Mouse (Mus musculus): ENCODE measurements around the gene Loxl1. TPM values are rescaled to one million over a fixed set of nuclear protein-coding genes. Genes with fewer than 3 reads are reported as not detected.

Loxl1 gene
- polyA plus RNA-seq (2021; fragmentation: Nextera tagmentation): 0.44 and 1.2 TPM in 2 replicates
- long read RNA-seq, experiment 1, partial matches to known transcripts: 1 of 4 reads
- long read RNA-seq, experiment 1, other reads (novel, unspliced or antisense): 0 of 4 reads
- long read RNA-seq, experiment 2, partial matches to known transcripts: 0 of 1 reads
- long read RNA-seq, experiment 2, other reads (novel, unspliced or antisense): 0 of 1 reads

GRCm38 (mm10) chr9:58312944-58313359, at the start of gene Loxl1:
Loxl1 (minus strand) TSS chr9:58313186.

GRCm38 (mm10) chr9:58253033-58253804, 59.8 kb downstream of the Loxl1 start, which contains the start of gene Stoml1:
Stoml1 (plus strand) TSS chr9:58253164.

GRCm38 (mm10) chr9:58249592-58250192, 63.3 kb downstream of the Loxl1 start, which contains the start of gene Pml:
Pml (minus strand) TSS chr9:58249786.

Other genes starting within 250 kb of the Loxl1 start
- gene Stra6, start 249.4 kb downstream of the Loxl1 start, polyA plus RNA-seq (2021; fragmentation: Nextera tagmentation): 2.7 and 5.9 TPM in 2 replicates
- 0.92 and 1.6 TPM in 2 replicates for gene Ccdc33, start 194.4 kb downstream of the Loxl1 start, polyA plus RNA-seq (2021; fragmentation: Nextera tagmentation)
- 12.6 and 13.0 TPM in 2 replicates for gene Islr, start 108.9 kb downstream of the Loxl1 start, polyA plus RNA-seq (2021; fragmentation: Nextera tagmentation)
- 4.8 and 6.8 TPM in 2 replicates for gene Islr2, start 108.9 kb downstream of the Loxl1 start, polyA plus RNA-seq (2021; fragmentation: Nextera tagmentation)
- 5.1 and 6.0 TPM in 2 replicates for gene Pml, start 63.4 kb downstream of the Loxl1 start, polyA plus RNA-seq (2021; fragmentation: Nextera tagmentation)
- gene Stoml1, start 60.0 kb downstream of the Loxl1 start, polyA plus RNA-seq (2021; fragmentation: Nextera tagmentation): 73.1 and 91.1 TPM in 2 replicates
- not detected in 2 replicates for gene Tbc1d21, start 57.3 kb upstream of the Loxl1 start, polyA plus RNA-seq (2021; fragmentation: Nextera tagmentation)
- gene Insyn1, start 175.4 kb upstream of the Loxl1 start, polyA plus RNA-seq (2021; fragmentation: Nextera tagmentation): 2.5 and 8.9 TPM in 2 replicates
- 4.8 and 6.6 TPM in 2 replicates for gene Cd276, start 242.3 kb upstream of the Loxl1 start, polyA plus RNA-seq (2021; fragmentation: Nextera tagmentation)

Measured in left cerebral cortex, adult 6 months (tissue).